Mouse (Mus musculus) thymus, postnatal 14 days (tissue): ENCODE measurements around the gene Ifng.

Experiments
- DNase-seq: peaks from one replicate; pipeline ENCODE4 v3.0.0; 2021

Gene Ifng

GRCm38 (mm10) chr10:118480793-118481192, 39.9 kb downstream of the Ifng start:
- no peak for DNase-seq

- no peak for DNase-seq
Measured at GRCm38 (mm10) chr10:118494109-118494508, 53.3 kb downstream of the Ifng start.

- DNase-seq = no peak
Measured at GRCm38 (mm10) chr10:118495362-118495761, 54.5 kb downstream of the Ifng start.
